Mouse (Mus musculus): Measurements from ENCODE around the gene Ywhag. TPM values are rescaled to one million over a fixed set of nuclear protein-coding genes. Genes with fewer than 3 reads are reported as not detected.

The Ywhag gene
- polyA plus RNA-seq, 1 experiment = 148 TPM

GRCm38 (mm10) chr5:135965501-135965930 is 31.1 kb upstream of the Ywhag start:
- H3K36me3 ChIP-seq (replicated peaks; ENCODE audit: low read length) = peaks cover 10% of the 10 kb centered on the region
- no peaks in the 10 kb centered on the region for H3K9me3 ChIP-seq
- peaks cover 42% of the 10 kb centered on the region for H3K4me1 ChIP-seq
- H3K4me3 ChIP-seq (replicated peaks) = peak overlapping the region; percentile 21
- TF ChIP-seq GATA1 (IDR thresholded peaks at IDR 0.05; ENCODE audit: borderline replicate concordance, low read length) (no peak), FLI1 (IDR thresholded peaks at IDR 0.05; ENCODE audit: low read length) (no peak)
- H3K27me3 ChIP-seq (replicated peaks) = peaks cover 7% of the 10 kb centered on the region

DNA sequence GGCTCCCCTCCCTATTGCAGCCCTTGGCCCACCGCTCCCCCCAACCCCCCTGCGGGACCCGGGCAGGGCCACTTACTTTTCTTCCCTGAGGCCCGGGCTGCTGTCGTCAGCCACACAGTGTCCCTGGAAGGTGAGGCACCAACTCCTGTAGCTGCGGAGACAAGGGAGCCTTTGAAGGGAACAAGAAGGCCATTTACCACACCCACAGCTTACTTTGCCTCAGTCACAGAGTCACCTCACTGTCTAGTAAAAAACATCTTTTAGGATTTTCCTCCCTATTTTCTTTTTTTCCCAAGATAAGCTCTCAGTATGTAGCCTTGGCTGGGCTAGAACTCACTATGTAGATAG is 28.8 kb upstream of the Ywhag start:
- TF ChIP-seq GATA1 (IDR thresholded peaks at IDR 0.05; ENCODE audit: borderline replicate concordance, low read length) (no peak), FLI1 (IDR thresholded peaks at IDR 0.05; ENCODE audit: low read length) (no peak)
- Histone ChIP-seq H3K4me1 (peaks cover 65% of the 10 kb centered on the region), H3K9me3 (no peaks in the 10 kb centered on the region), H3K27me3 (replicated peaks) (peaks cover 3% of the 10 kb centered on the region), H3K4me3 (replicated peaks) (peak overlapping the region; percentile 97), H3K36me3 (replicated peaks; ENCODE audit: low read length) (peaks cover 14% of the 10 kb centered on the region)

DNA sequence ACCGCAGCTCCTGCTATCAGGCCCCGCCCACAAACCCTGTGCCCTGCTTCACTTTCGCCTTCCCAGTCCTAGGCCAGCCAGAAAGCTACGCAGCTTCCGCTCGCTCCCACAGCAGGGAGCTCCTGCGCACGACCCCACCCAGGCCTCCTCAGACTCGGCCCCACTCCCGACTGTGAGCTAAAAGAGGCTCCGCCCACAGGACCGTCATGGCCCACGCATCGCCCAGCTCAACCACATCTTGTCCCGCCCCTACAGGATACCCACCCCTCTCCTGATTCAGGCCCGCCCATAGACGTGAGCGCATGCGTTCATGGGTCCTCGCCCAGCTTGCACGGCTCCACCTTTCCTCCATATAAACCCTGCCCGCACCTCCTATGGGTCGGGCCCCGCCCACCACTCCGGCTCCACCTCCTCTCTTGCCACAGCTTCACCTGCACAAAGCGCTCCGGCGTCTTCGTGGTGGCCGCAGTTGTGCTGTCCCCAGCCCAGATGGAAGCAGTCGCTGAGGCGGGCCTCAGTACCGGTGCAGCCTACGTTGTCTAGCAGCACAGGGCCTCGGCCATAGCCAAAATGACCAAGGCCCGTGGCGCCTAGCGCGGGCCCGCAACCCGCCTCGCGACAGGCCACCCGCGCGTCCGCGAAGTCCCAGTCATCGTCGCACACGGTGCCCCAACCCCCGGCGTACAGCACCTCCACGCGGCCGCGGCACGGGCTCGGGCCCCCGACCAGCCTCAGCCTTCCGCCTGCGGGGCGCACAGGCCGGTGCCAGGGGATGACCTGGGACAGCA is 28.3 kb upstream of the Ywhag start:
- Histone ChIP-seq H3K27me3 (replicated peaks) (peaks cover 3% of the 10 kb centered on the region), H3K4me1 (peaks cover 65% of the 10 kb centered on the region), H3K4me3 (replicated peaks) (peak overlapping the region; percentile 97), H3K9me3 (no peaks in the 10 kb centered on the region), H3K36me3 (replicated peaks; ENCODE audit: low read length) (peaks cover 14% of the 10 kb centered on the region)
- TF ChIP-seq FLI1 (IDR thresholded peaks at IDR 0.05; ENCODE audit: low read length) (no peak), GATA1 (IDR thresholded peaks at IDR 0.05; ENCODE audit: borderline replicate concordance, low read length) (no peak)

GRCm38 (mm10) chr5:135962125-135962491 is 27.7 kb upstream of the Ywhag start:
- peaks cover 63% of the 10 kb centered on the region for H3K4me1 ChIP-seq

GRCm38 (mm10) chr5:135960909-135961635 is 26.7 kb upstream of the Ywhag start:
- Histone ChIP-seq H3K4me1 (peaks cover 74% of the 10 kb centered on the region), H3K27me3 (replicated peaks) (peaks cover 3% of the 10 kb centered on the region), H3K4me3 (replicated peaks) (peak overlapping the region; percentile 97), H3K36me3 (replicated peaks; ENCODE audit: low read length) (peaks cover 14% of the 10 kb centered on the region), H3K9me3 (no peaks in the 10 kb centered on the region)
- TF ChIP-seq FLI1 (IDR thresholded peaks at IDR 0.05; ENCODE audit: low read length) = no peak
- TF ChIP-seq GATA1 (IDR thresholded peaks at IDR 0.05; ENCODE audit: borderline replicate concordance, low read length) = no peak

More at GRCm38 (mm10) chr5:135962125-135962491, 27.7 kb upstream of the Ywhag start:
- H3K36me3 ChIP-seq (replicated peaks; ENCODE audit: low read length) = peaks cover 14% of the 10 kb centered on the region
- TF ChIP-seq GATA1 (IDR thresholded peaks at IDR 0.05; ENCODE audit: borderline replicate concordance, low read length) = no peak
- TF ChIP-seq FLI1 (IDR thresholded peaks at IDR 0.05; ENCODE audit: low read length) = no peak
- H3K4me3 ChIP-seq (replicated peaks) = peak overlapping the region; percentile 97
- H3K27me3 ChIP-seq (replicated peaks) = peaks cover 3% of the 10 kb centered on the region
- no peaks in the 10 kb centered on the region for H3K9me3 ChIP-seq

DNA sequence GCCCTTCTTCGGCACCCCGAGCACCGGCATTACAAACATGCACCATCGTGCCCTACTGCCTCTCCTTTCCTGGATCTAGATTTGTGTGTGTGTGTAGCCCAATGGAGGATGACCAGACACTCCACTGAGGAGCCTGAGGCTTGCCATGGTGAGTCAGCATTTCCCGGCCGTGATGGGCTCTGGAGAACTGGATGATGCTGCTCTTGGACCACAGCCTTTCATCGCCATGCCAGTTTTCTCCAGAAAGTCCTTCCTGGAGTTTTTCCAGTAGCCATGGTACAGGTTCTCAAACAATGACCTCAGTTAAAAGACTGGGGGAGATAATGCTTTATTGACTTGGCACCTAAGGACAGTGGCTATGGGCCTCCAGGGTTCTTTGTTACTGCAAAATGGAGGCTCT is 25.5 kb upstream of the Ywhag start:
- H3K9me3 ChIP-seq = no peaks in the 10 kb centered on the region
- no peaks in the 10 kb centered on the region for H3K27me3 ChIP-seq (replicated peaks)
- peaks cover 14% of the 10 kb centered on the region for H3K36me3 ChIP-seq (replicated peaks; ENCODE audit: low read length)
- peak overlapping the region; percentile 72 for H3K4me3 ChIP-seq (replicated peaks)
- H3K4me1 ChIP-seq = peaks cover 80% of the 10 kb centered on the region
- TF ChIP-seq GATA1 (IDR thresholded peaks at IDR 0.05; ENCODE audit: borderline replicate concordance, low read length) (no peak), FLI1 (IDR thresholded peaks at IDR 0.05; ENCODE audit: low read length) (no peak)

DNA sequence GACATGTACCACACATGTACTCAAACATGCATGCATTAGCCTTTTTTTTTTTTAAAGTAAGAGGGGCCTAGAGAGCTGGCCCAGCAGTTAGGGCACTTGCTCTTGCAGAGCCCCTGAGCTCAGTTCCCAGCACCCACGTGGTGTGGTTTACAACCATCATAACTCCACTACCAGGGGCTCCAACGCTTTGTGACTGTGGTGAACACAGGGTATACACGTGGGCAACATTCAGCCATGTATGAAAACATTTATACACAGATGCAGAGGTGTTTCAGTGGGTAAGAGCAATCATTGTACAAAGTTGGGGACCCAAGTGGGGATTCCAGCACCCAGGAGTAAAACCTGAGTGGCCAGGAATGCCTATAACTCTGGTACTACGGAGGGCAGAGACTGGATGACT is 24.0 kb upstream of the Ywhag start:
- peak overlapping the region; percentile 89 for H3K4me3 ChIP-seq (replicated peaks)
- peaks cover 83% of the 10 kb centered on the region for H3K4me1 ChIP-seq
- H3K9me3 ChIP-seq = no peaks in the 10 kb centered on the region
- H3K36me3 ChIP-seq (replicated peaks; ENCODE audit: low read length) = peaks cover 14% of the 10 kb centered on the region
- TF ChIP-seq FLI1 (IDR thresholded peaks at IDR 0.05; ENCODE audit: low read length) = no peak
- TF ChIP-seq GATA1 (IDR thresholded peaks at IDR 0.05; ENCODE audit: borderline replicate concordance, low read length) = no peak
- H3K27me3 ChIP-seq (replicated peaks) = no peaks in the 10 kb centered on the region

DNA sequence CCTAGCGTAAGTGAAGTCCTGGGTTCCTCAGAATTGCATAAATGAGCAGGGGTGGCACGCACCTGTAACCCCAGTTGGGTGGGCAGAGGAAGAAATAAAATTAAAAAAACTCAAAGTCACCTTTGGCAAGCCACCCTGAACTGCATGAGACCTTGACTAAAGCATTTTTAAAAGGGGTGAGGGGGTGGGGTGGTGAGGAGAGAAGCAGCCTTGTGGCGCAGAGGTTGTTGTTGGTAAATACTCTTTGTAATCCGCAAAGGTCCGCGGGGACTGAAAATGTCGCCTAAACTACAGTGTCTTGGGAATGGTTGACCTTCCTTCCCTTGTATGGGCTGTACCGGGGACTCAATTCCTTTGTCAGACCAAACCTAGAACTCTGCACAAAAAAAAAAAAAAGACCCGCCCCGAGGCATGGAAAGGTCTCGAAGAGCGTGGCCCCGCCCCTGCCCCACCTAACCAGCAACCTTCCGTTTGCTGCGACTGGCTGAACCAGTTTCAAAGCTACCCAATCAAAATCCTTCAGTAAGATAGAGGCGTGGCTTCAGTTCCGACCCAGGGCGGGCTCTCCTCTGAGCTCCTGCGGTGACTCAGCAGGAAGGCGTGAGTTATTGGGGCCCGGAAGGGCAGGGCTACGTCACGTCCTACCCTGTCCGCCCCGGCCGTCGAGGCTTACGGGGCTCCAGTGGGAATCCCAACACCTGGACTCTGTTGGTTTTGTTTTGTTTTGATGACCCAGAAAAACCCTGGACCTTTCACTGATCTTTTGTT is 23.0 kb upstream of the Ywhag start:
- Histone ChIP-seq H3K4me1 (peaks cover 85% of the 10 kb centered on the region), H3K36me3 (replicated peaks; ENCODE audit: low read length) (peaks cover 14% of the 10 kb centered on the region), H3K27me3 (replicated peaks) (no peaks in the 10 kb centered on the region), H3K4me3 (replicated peaks) (peak overlapping the region; percentile 89), H3K9me3 (no peaks in the 10 kb centered on the region)
- no peak for TF ChIP-seq FLI1 (IDR thresholded peaks at IDR 0.05; ENCODE audit: low read length)
- TF ChIP-seq GATA1 (IDR thresholded peaks at IDR 0.05; ENCODE audit: borderline replicate concordance, low read length) = no peak

- H3K27me3 ChIP-seq (replicated peaks) = no peaks in the 10 kb centered on the region
- H3K36me3 ChIP-seq (replicated peaks; ENCODE audit: low read length) = peaks cover 14% of the 10 kb centered on the region
- peaks cover 88% of the 10 kb centered on the region for H3K4me1 ChIP-seq
- H3K9me3 ChIP-seq = no peaks in the 10 kb centered on the region
- TF ChIP-seq GATA1 (IDR thresholded peaks at IDR 0.05; ENCODE audit: borderline replicate concordance, low read length) = no peak
- TF ChIP-seq FLI1 (IDR thresholded peaks at IDR 0.05; ENCODE audit: low read length) = no peak
- peak overlapping the region; percentile 89 for H3K4me3 ChIP-seq (replicated peaks)
Observed at GRCm38 (mm10) chr5:135956300-135957206, 22.1 kb upstream of the Ywhag start.
